Mouse (Mus musculus): ENCODE results near the gene Misp. TPM values are rescaled to one million over a fixed set of nuclear protein-coding genes. Genes with fewer than 3 reads are reported as not detected.

Gene Misp
- 27.6 and 33.1 TPM in 2 replicates for polyA plus RNA-seq (2014; fragmentation: Nextera tagmentation; extraction: Ambion mirVana)

- no peaks in the 10 kb centered on the region for H3K9me3 ChIP-seq (ENCODE audit: control insufficient read depth, low read depth, low read length)
- H3K4me3 ChIP-seq (ENCODE audit: low read depth, low read length), result peak within 1 kb of the TSS; percentile 5; the same call in 1 of the 2 replicates
- H3K9ac ChIP-seq (replicated peaks; ENCODE audit: low read depth, low read length), result 0 out of 2 replicates have a peak within 1 kb of the TSS, but pooled peaks have one; percentile 18
- peaks cover 7% of the 10 kb centered on the region for H3K4me1 ChIP-seq (ENCODE audit: control insufficient read depth, insufficient read depth, low read length)
- no peak for ATAC-seq (ENCODE audit: insufficient number of reproducible peaks, insufficient read depth, low FRiP score, low read depth)
- H3K27ac ChIP-seq (ENCODE audit: low read length), result peak within 1 kb of the TSS; percentile 79
- H3K27me3 ChIP-seq (ENCODE audit: control insufficient read depth, insufficient read depth, low read length), result no peaks in the 10 kb centered on the region
- 60% methylated on average over 11 of the region's 11 CpGs for WGBS
- H3K4me2 ChIP-seq (replicated peaks; ENCODE audit: low read depth, low read length), result peak within 1 kb of the TSS; percentile 34
- H3K36me3 ChIP-seq (ENCODE audit: control insufficient read depth, insufficient read depth, low read length), result no peaks in the 10 kb centered on the region; the same call in 1 of the 2 replicates
Measured at GRCm38 (mm10) chr10:79820782-79821181, at the start of gene Misp. Gene Misp, plus strand, starts transcription at chr10:79820989.

- H3K27me3 ChIP-seq (ENCODE audit: control insufficient read depth, insufficient read depth, low read length), result no peaks in the 10 kb centered on the region
- peaks cover 13% of the 10 kb centered on the region; the same call in 1 of the 2 replicates for H3K4me1 ChIP-seq (ENCODE audit: control insufficient read depth, insufficient read depth, low read length)
- H3K27ac ChIP-seq (ENCODE audit: low read length), result no peak overlapping the region
- no peak overlapping the region for H3K9ac ChIP-seq (replicated peaks; ENCODE audit: low read depth, low read length)
- no peak for ATAC-seq (ENCODE audit: insufficient number of reproducible peaks, insufficient read depth, low FRiP score, low read depth)
- WGBS, result 92% methylated on average over 3 of the region's 3 CpGs
- H3K36me3 ChIP-seq (ENCODE audit: control insufficient read depth, insufficient read depth, low read length), result no peaks in the 10 kb centered on the region
- no peaks in the 10 kb centered on the region for H3K9me3 ChIP-seq (ENCODE audit: control insufficient read depth, low read depth, low read length)
- H3K4me2 ChIP-seq (replicated peaks; ENCODE audit: low read depth, low read length), result no peak overlapping the region
- no peak overlapping the region for H3K4me3 ChIP-seq (ENCODE audit: low read depth, low read length)
Measured at GRCm38 (mm10) chr10:79772320-79772719, 48.5 kb upstream of the Misp start.

- no peaks in the 10 kb centered on the region for H3K36me3 ChIP-seq (ENCODE audit: control insufficient read depth, insufficient read depth, low read length)
- no peak overlapping the region for H3K4me2 ChIP-seq (replicated peaks; ENCODE audit: low read depth, low read length)
- ATAC-seq (ENCODE audit: insufficient number of reproducible peaks, insufficient read depth, low FRiP score, low read depth), result no peak
- WGBS, result 83% methylated on average over 2 of the region's 2 CpGs
- H3K9ac ChIP-seq (replicated peaks; ENCODE audit: low read depth, low read length), result no peak overlapping the region
- no peaks in the 10 kb centered on the region for H3K9me3 ChIP-seq (ENCODE audit: control insufficient read depth, low read depth, low read length)
- H3K4me3 ChIP-seq (ENCODE audit: low read depth, low read length), result no peak overlapping the region
- H3K27me3 ChIP-seq (ENCODE audit: control insufficient read depth, insufficient read depth, low read length), result no peaks in the 10 kb centered on the region
- no peak overlapping the region for H3K27ac ChIP-seq (ENCODE audit: low read length)
- peaks cover 17% of the 10 kb centered on the region; the same call in 1 of the 2 replicates for H3K4me1 ChIP-seq (ENCODE audit: control insufficient read depth, insufficient read depth, low read length)
Measured at GRCm38 (mm10) chr10:79773208-79773607, 47.6 kb upstream of the Misp start.

- no peak overlapping the region for H3K9ac ChIP-seq (replicated peaks; ENCODE audit: low read depth, low read length)
- ATAC-seq (ENCODE audit: insufficient number of reproducible peaks, insufficient read depth, low FRiP score, low read depth), result no peak
- WGBS, result 66% methylated on average over 5 of the region's 5 CpGs
- H3K9me3 ChIP-seq (ENCODE audit: control insufficient read depth, low read depth, low read length), result no peaks in the 10 kb centered on the region
- no peak overlapping the region for H3K4me2 ChIP-seq (replicated peaks; ENCODE audit: low read depth, low read length)
- no peak overlapping the region for H3K27ac ChIP-seq (ENCODE audit: low read length)
- H3K27me3 ChIP-seq (ENCODE audit: control insufficient read depth, insufficient read depth, low read length), result no peaks in the 10 kb centered on the region
- no peaks in the 10 kb centered on the region for H3K36me3 ChIP-seq (ENCODE audit: control insufficient read depth, insufficient read depth, low read length)
- H3K4me1 ChIP-seq (ENCODE audit: control insufficient read depth, insufficient read depth, low read length), result peaks cover 21% of the 10 kb centered on the region
- H3K4me3 ChIP-seq (ENCODE audit: low read depth, low read length), result no peak overlapping the region
Measured at GRCm38 (mm10) chr10:79774486-79775279, 46.1 kb upstream of the Misp start.

GRCm38 (mm10) chr10:79777103-79777531, 43.7 kb upstream of the Misp start, which contains the start of gene Fstl3:
Gene Fstl3, plus strand, starts transcription at chr10:79777272.
- Histone ChIP-seq H3K4me1 (ENCODE audit: control insufficient read depth, insufficient read depth, low read length) (peaks cover 30% of the 10 kb centered on the region), H3K4me2 (replicated peaks; ENCODE audit: low read depth, low read length) (peak within 1 kb of the TSS; percentile 77), H3K27ac (ENCODE audit: low read length) (peak within 1 kb of the TSS; percentile 63; the same call in 1 of the 2 replicates), H3K27me3 (ENCODE audit: control insufficient read depth, insufficient read depth, low read length) (no peaks in the 10 kb centered on the region), H3K36me3 (ENCODE audit: control insufficient read depth, insufficient read depth, low read length) (no peaks in the 10 kb centered on the region), H3K9ac (replicated peaks; ENCODE audit: low read depth, low read length) (peak within 1 kb of the TSS; percentile 42), H3K9me3 (ENCODE audit: control insufficient read depth, low read depth, low read length) (no peaks in the 10 kb centered on the region), H3K4me3 (ENCODE audit: low read depth, low read length) (peak within 1 kb of the TSS; percentile 50)
- ATAC-seq (ENCODE audit: insufficient number of reproducible peaks, insufficient read depth, low FRiP score, low read depth), result no peak
- WGBS, result under 1% methylated on average over 39 of the region's 39 CpGs

- 16% methylated on average over 15 of the region's 15 CpGs for WGBS
Measured at GRCm38 (mm10) chr10:79778006-79778405, 42.8 kb upstream of the Misp start.

GRCm38 (mm10) chr10:79779193-79779592, 41.6 kb upstream of the Misp start:
- Histone ChIP-seq H3K27ac (ENCODE audit: low read length) (no peak overlapping the region), H3K9me3 (ENCODE audit: control insufficient read depth, low read depth, low read length) (no peaks in the 10 kb centered on the region), H3K4me1 (ENCODE audit: control insufficient read depth, insufficient read depth, low read length) (peaks cover 30% of the 10 kb centered on the region), H3K9ac (replicated peaks; ENCODE audit: low read depth, low read length) (no peak overlapping the region), H3K27me3 (ENCODE audit: control insufficient read depth, insufficient read depth, low read length) (no peaks in the 10 kb centered on the region), H3K4me2 (replicated peaks; ENCODE audit: low read depth, low read length) (no peak overlapping the region), H3K4me3 (ENCODE audit: low read depth, low read length) (no peak overlapping the region), H3K36me3 (ENCODE audit: control insufficient read depth, insufficient read depth, low read length) (no peaks in the 10 kb centered on the region)
- no peak for ATAC-seq (ENCODE audit: insufficient number of reproducible peaks, insufficient read depth, low FRiP score, low read depth)
- 27% methylated on average over 2 of the region's 2 CpGs for WGBS

More at GRCm38 (mm10) chr10:79778006-79778405, 42.8 kb upstream of the Misp start:
- peak overlapping the region; percentile 63; the same call in 1 of the 2 replicates for H3K27ac ChIP-seq (ENCODE audit: low read length)
- no peaks in the 10 kb centered on the region for H3K36me3 ChIP-seq (ENCODE audit: control insufficient read depth, insufficient read depth, low read length)
- no peaks in the 10 kb centered on the region for H3K27me3 ChIP-seq (ENCODE audit: control insufficient read depth, insufficient read depth, low read length)
- no peaks in the 10 kb centered on the region for H3K9me3 ChIP-seq (ENCODE audit: control insufficient read depth, low read depth, low read length)
- H3K4me2 ChIP-seq (replicated peaks; ENCODE audit: low read depth, low read length), result peak overlapping the region; percentile 77
- H3K9ac ChIP-seq (replicated peaks; ENCODE audit: low read depth, low read length), result no peak overlapping the region
- H3K4me3 ChIP-seq (ENCODE audit: low read depth, low read length), result 0 out of 2 replicates have a peak overlapping the region, but pooled peaks have one; percentile 50
- H3K4me1 ChIP-seq (ENCODE audit: control insufficient read depth, insufficient read depth, low read length), result peaks cover 30% of the 10 kb centered on the region
- no peak for ATAC-seq (ENCODE audit: insufficient number of reproducible peaks, insufficient read depth, low FRiP score, low read depth)

GRCm38 (mm10) chr10:79779784-79780663, 40.8 kb upstream of the Misp start:
- WGBS, result 1% methylated on average over 55 of the region's 55 CpGs
- Histone ChIP-seq H3K36me3 (ENCODE audit: control insufficient read depth, insufficient read depth, low read length) (no peaks in the 10 kb centered on the region), H3K4me2 (replicated peaks; ENCODE audit: low read depth, low read length) (peak overlapping the region; percentile 80), H3K9ac (replicated peaks; ENCODE audit: low read depth, low read length) (0 out of 2 replicates have a peak overlapping the region, but pooled peaks have one; percentile 10), H3K4me1 (ENCODE audit: control insufficient read depth, insufficient read depth, low read length) (peaks cover 30% of the 10 kb centered on the region), H3K27me3 (ENCODE audit: control insufficient read depth, insufficient read depth, low read length) (no peaks in the 10 kb centered on the region), H3K27ac (ENCODE audit: low read length) (peak overlapping the region; percentile 39), H3K4me3 (ENCODE audit: low read depth, low read length) (peak overlapping the region; percentile 38), H3K9me3 (ENCODE audit: control insufficient read depth, low read depth, low read length) (no peaks in the 10 kb centered on the region)
- peak; percentile 90 for ATAC-seq (ENCODE audit: insufficient number of reproducible peaks, insufficient read depth, low FRiP score, low read depth)

All from stomach, embryonic 14.5 days (tissue).